Mouse (Mus musculus): Measurements from ENCODE around the gene B3galnt1. TPM values are rescaled to one million over a fixed set of nuclear protein-coding genes. Genes with fewer than 3 reads are reported as not detected.

The B3galnt1 gene
- polyA plus RNA-seq (2015; fragmentation: Nextera tagmentation; extraction: Ambion mirVana): 16.8 and 19.5 TPM in 2 replicates

GRCm38 (mm10) chr3:69598261-69599165 is at the start of gene B3galnt1:
B3galnt1 (minus strand) TSS chr3:69598960.
- Histone ChIP-seq H3K27me3 (ENCODE audit: control insufficient read depth, insufficient read depth, low read length) (0 out of 2 replicates have a peak, but pooled peaks cover 5% of the 10 kb centered on the region), H3K27ac (ENCODE audit: low read length) (no peak within 1 kb of the TSS), H3K9ac (ENCODE audit: low read length) (peak within 1 kb of the TSS; percentile 83), H3K4me1 (ENCODE audit: control insufficient read depth, insufficient read depth, low read length) (no peaks in the 10 kb centered on the region; the same call in 1 of the 2 replicates), H3K4me2 (ENCODE audit: low read depth, low read length) (peak within 1 kb of the TSS; percentile 91), H3K9me3 (replicated peaks; ENCODE audit: control insufficient read depth, low read length) (no peaks in the 10 kb centered on the region), H3K36me3 (ENCODE audit: control insufficient read depth, insufficient read depth) (no peaks in the 10 kb centered on the region), H3K4me3 (ENCODE audit: low read length) (peak within 1 kb of the TSS; percentile 76)
- peak; percentile 70 for ATAC-seq (replicated peaks; ENCODE audit: extremely low read depth, insufficient read depth, low FRiP score)
- 2% methylated on average over 53 of the region's 99 CpGs for WGBS

GRCm38 (mm10) chr3:69634521-69634920 is 35.8 kb upstream of the B3galnt1 start:
- Histone ChIP-seq H3K4me3 (ENCODE audit: low read length) (no peak overlapping the region), H3K27me3 (ENCODE audit: control insufficient read depth, insufficient read depth, low read length) (no peaks in the 10 kb centered on the region), H3K27ac (ENCODE audit: low read length) (no peak overlapping the region), H3K4me1 (ENCODE audit: control insufficient read depth, insufficient read depth, low read length) (no peaks in the 10 kb centered on the region), H3K9ac (ENCODE audit: low read length) (no peak overlapping the region), H3K4me2 (ENCODE audit: low read depth, low read length) (no peak overlapping the region), H3K9me3 (replicated peaks; ENCODE audit: control insufficient read depth, low read length) (peaks cover 2% of the 10 kb centered on the region; the same call in 1 of the 2 replicates), H3K36me3 (ENCODE audit: control insufficient read depth, insufficient read depth) (no peaks in the 10 kb centered on the region)
- no peak for ATAC-seq (replicated peaks; ENCODE audit: extremely low read depth, insufficient read depth, low FRiP score)
- 78% methylated on average over 3 of the region's 3 CpGs for WGBS

GRCm38 (mm10) chr3:69633706-69634420 is 35.1 kb upstream of the B3galnt1 start:
- H3K36me3 ChIP-seq (ENCODE audit: control insufficient read depth, insufficient read depth): no peaks in the 10 kb centered on the region

DNA sequence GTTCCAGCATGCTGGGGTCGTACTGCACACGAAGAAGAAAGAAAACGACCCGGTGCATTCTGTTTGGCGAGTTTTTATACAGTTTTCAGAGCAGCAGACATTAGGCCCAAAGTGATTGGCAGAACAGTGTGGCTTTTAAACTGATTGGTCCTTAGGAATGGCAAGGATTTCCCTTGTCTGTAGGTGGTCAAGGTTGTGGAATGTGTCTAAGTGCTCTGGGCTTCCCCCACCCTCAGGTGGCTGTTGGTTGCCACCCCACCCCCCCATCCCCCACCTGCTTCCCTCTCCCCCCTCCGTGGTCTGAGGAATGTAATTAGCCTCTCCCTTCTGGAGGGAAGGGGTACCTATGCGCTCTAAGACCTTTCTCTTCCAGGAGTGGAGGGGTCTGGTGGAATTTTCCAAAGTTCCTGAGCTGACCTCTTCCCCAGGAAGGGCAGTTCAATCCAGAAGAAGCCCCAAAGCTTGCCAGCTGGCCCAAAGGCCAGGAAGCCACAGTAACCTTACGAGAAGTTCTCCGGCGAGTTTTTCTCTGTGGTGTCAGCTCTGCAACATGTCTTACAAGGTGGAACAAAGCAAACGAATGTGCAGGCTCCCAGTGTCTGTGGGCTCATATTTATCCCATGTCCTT is 28.3 kb upstream of the B3galnt1 start:
- no peaks in the 10 kb centered on the region for H3K36me3 ChIP-seq (ENCODE audit: control insufficient read depth, insufficient read depth)
- H3K27me3 ChIP-seq (ENCODE audit: control insufficient read depth, insufficient read depth, low read length): no peaks in the 10 kb centered on the region
- no peak overlapping the region for H3K4me2 ChIP-seq (ENCODE audit: low read depth, low read length)
- H3K27ac ChIP-seq (ENCODE audit: low read length): no peak overlapping the region
- no peak overlapping the region for H3K4me3 ChIP-seq (ENCODE audit: low read length)
- H3K9ac ChIP-seq (ENCODE audit: low read length): no peak overlapping the region
- no peaks in the 10 kb centered on the region for H3K9me3 ChIP-seq (replicated peaks; ENCODE audit: control insufficient read depth, low read length)
- no peak for ATAC-seq (replicated peaks; ENCODE audit: extremely low read depth, insufficient read depth, low FRiP score)
- no peaks in the 10 kb centered on the region for H3K4me1 ChIP-seq (ENCODE audit: control insufficient read depth, insufficient read depth, low read length)
- WGBS: 78% methylated on average over 11 of the region's 11 CpGs

More at GRCm38 (mm10) chr3:69633706-69634420, 35.1 kb upstream of the B3galnt1 start:
- ATAC-seq (replicated peaks; ENCODE audit: extremely low read depth, insufficient read depth, low FRiP score): no peak
- no peak overlapping the region for H3K4me3 ChIP-seq (ENCODE audit: low read length)
- H3K9ac ChIP-seq (ENCODE audit: low read length): no peak overlapping the region
- H3K27me3 ChIP-seq (ENCODE audit: control insufficient read depth, insufficient read depth, low read length): no peaks in the 10 kb centered on the region
- H3K4me1 ChIP-seq (ENCODE audit: control insufficient read depth, insufficient read depth, low read length): no peaks in the 10 kb centered on the region
- WGBS: 69% methylated on average over 12 of the region's 12 CpGs
- no peak overlapping the region for H3K4me2 ChIP-seq (ENCODE audit: low read depth, low read length)
- H3K27ac ChIP-seq (ENCODE audit: low read length): no peak overlapping the region
- peaks cover 2% of the 10 kb centered on the region; the same call in 1 of the 2 replicates for H3K9me3 ChIP-seq (replicated peaks; ENCODE audit: control insufficient read depth, low read length)

GRCm38 (mm10) chr3:69626213-69626962 is 27.6 kb upstream of the B3galnt1 start:
- WGBS: 83% methylated on average over 11 of the region's 11 CpGs
- no peaks in the 10 kb centered on the region for H3K36me3 ChIP-seq (ENCODE audit: control insufficient read depth, insufficient read depth)
- H3K4me1 ChIP-seq (ENCODE audit: control insufficient read depth, insufficient read depth, low read length): no peaks in the 10 kb centered on the region
- no peak overlapping the region for H3K27ac ChIP-seq (ENCODE audit: low read length)
- no peak overlapping the region for H3K4me2 ChIP-seq (ENCODE audit: low read depth, low read length)
- no peak for ATAC-seq (replicated peaks; ENCODE audit: extremely low read depth, insufficient read depth, low FRiP score)
- H3K27me3 ChIP-seq (ENCODE audit: control insufficient read depth, insufficient read depth, low read length): no peaks in the 10 kb centered on the region
- no peak overlapping the region for H3K4me3 ChIP-seq (ENCODE audit: low read length)
- no peaks in the 10 kb centered on the region for H3K9me3 ChIP-seq (replicated peaks; ENCODE audit: control insufficient read depth, low read length)
- no peak overlapping the region for H3K9ac ChIP-seq (ENCODE audit: low read length)

DNA sequence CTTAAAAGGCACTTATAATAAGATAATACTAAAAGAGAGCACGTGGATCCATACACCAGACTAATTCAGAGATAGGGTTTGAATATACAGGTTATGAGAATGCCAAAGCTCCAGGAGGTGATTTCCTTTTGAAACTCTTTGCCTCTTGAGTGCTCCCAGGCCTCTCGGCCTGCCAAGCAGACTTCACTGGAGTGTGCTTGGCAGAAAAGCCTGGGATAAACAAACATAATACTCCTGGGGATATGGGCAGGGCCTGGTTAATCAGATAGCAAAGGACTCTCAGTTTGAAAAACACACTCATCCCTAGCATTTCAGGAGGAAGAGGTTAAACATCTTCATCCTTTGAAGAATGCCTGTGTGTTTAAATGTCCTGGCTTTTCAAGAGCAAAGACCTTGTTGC is 25.4 kb upstream of the B3galnt1 start:
- H3K9ac ChIP-seq (ENCODE audit: low read length): no peak overlapping the region
- H3K9me3 ChIP-seq (replicated peaks; ENCODE audit: control insufficient read depth, low read length): no peaks in the 10 kb centered on the region
- H3K27ac ChIP-seq (ENCODE audit: low read length): no peak overlapping the region
- 67% methylated on average over 2 of the region's 2 CpGs for WGBS
- no peaks in the 10 kb centered on the region for H3K27me3 ChIP-seq (ENCODE audit: control insufficient read depth, insufficient read depth, low read length)
- no peaks in the 10 kb centered on the region for H3K36me3 ChIP-seq (ENCODE audit: control insufficient read depth, insufficient read depth)
- no peak overlapping the region for H3K4me3 ChIP-seq (ENCODE audit: low read length)
- no peak overlapping the region for H3K4me2 ChIP-seq (ENCODE audit: low read depth, low read length)
- no peaks in the 10 kb centered on the region for H3K4me1 ChIP-seq (ENCODE audit: control insufficient read depth, insufficient read depth, low read length)
- ATAC-seq (replicated peaks; ENCODE audit: extremely low read depth, insufficient read depth, low FRiP score): no peak

- Histone ChIP-seq H3K4me3 (ENCODE audit: low read length) (no peak overlapping the region), H3K4me1 (ENCODE audit: control insufficient read depth, insufficient read depth, low read length) (no peaks in the 10 kb centered on the region), H3K4me2 (ENCODE audit: low read depth, low read length) (no peak overlapping the region), H3K9me3 (replicated peaks; ENCODE audit: control insufficient read depth, low read length) (peaks cover 4% of the 10 kb centered on the region), H3K9ac (ENCODE audit: low read length) (no peak overlapping the region), H3K27me3 (ENCODE audit: control insufficient read depth, insufficient read depth, low read length) (no peaks in the 10 kb centered on the region), H3K27ac (ENCODE audit: low read length) (no peak overlapping the region), H3K36me3 (ENCODE audit: control insufficient read depth, insufficient read depth) (no peaks in the 10 kb centered on the region)
- 85% methylated on average over 5 of the region's 5 CpGs for WGBS
- ATAC-seq (replicated peaks; ENCODE audit: extremely low read depth, insufficient read depth, low FRiP score): no peak
These were observed 9.1 kb upstream of the B3galnt1 start for GRCm38 (mm10) chr3:69607909-69608308.

DNA sequence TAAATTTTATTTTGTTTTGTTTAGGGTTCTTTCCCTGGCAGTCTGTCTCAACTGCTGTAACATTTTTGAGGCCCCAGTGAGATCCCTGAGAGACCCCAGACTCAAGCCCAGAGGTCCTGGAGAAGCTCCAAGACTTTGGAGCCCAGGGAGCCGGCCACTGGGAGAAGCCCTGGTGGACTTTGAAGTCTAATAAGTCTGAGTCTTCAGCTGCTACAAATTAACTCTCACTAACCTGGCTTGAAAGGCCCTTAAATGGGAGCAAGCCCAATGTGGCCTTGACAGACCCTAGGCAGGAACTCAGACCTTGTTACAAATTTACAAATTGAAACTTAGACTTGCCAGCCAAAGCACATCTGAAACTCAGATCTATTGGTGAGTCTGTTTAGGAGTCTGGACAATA is 8.7 kb upstream of the B3galnt1 start:
- H3K9ac ChIP-seq (ENCODE audit: low read length): no peak overlapping the region
- H3K27me3 ChIP-seq (ENCODE audit: control insufficient read depth, insufficient read depth, low read length): no peaks in the 10 kb centered on the region
- H3K9me3 ChIP-seq (replicated peaks; ENCODE audit: control insufficient read depth, low read length): no peaks in the 10 kb centered on the region; the same call in none of the 2 replicates
- no peak for ATAC-seq (replicated peaks; ENCODE audit: extremely low read depth, insufficient read depth, low FRiP score)
- H3K4me2 ChIP-seq (ENCODE audit: low read depth, low read length): no peak overlapping the region
- H3K4me1 ChIP-seq (ENCODE audit: control insufficient read depth, insufficient read depth, low read length): no peaks in the 10 kb centered on the region
- no peak overlapping the region for H3K27ac ChIP-seq (ENCODE audit: low read length)
- H3K4me3 ChIP-seq (ENCODE audit: low read length): no peak overlapping the region
- 50% methylated on average over 1 of the region's 1 CpGs for WGBS
- H3K36me3 ChIP-seq (ENCODE audit: control insufficient read depth, insufficient read depth): no peaks in the 10 kb centered on the region
